Mouse (Mus musculus) heart, embryonic 11.5 days (tissue): ENCODE results near the gene Hormad2. TPM values are rescaled to one million over a fixed set of nuclear protein-coding genes. Genes with fewer than 3 reads are reported as not detected.

ENCODE experiments used
- ATAC-seq: fragments of 200-750 bp; cut with Nextera tagmentation; replicated peaks from 2 replicates; pipeline ENCODE4 v1.8.0; 2017; ENCODE audit warnings: moderate library complexity; ENCODE audit not compliant: insufficient number of reproducible peaks, low FRiP score, low TSS enrichment
- H3K27ac ChIP-seq: fragments of 300-500 bp; sonication (generic); 2 replicates; pipeline ENCODE4 v1.5.1; 2014; ENCODE audit warnings: mild to moderate bottlenecking, low read depth, low read length
- H3K27me3 ChIP-seq: fragments of 300-500 bp; sonication (generic); 2 replicates; pipeline ENCODE4 v1.6.1; 2014; ENCODE audit warnings: mild to moderate bottlenecking, low read length, mixed read lengths; ENCODE audit not compliant: control insufficient read depth, insufficient read depth
- H3K36me3 ChIP-seq: fragments of 300-500 bp; sonication (generic); 2 replicates; pipeline ENCODE4 v1.6.1; 2014; ENCODE audit warnings: mild to moderate bottlenecking, low read length, moderate library complexity, mixed read lengths; ENCODE audit not compliant: control insufficient read depth, insufficient read depth
- H3K4me1 ChIP-seq: fragments of 300-500 bp; sonication (generic); 2 replicates; pipeline ENCODE4 v1.6.1; 2014; ENCODE audit warnings: low read length; ENCODE audit not compliant: control insufficient read depth, insufficient read depth
- H3K4me2 ChIP-seq: fragments of 300-500 bp; sonication (generic); 2 replicates; pipeline ENCODE4 v1.6.1; 2014; ENCODE audit warnings: mild to moderate bottlenecking, moderate library complexity
- H3K4me3 ChIP-seq: fragments of 300-500 bp; sonication (generic); 2 replicates; pipeline ENCODE4 v1.5.1; 2014; ENCODE audit warnings: low read depth, low read length
- H3K9ac ChIP-seq: fragments of 300-500 bp; sonication (generic); 2 replicates; pipeline ENCODE4 v1.6.1; 2014; ENCODE audit warnings: mild to moderate bottlenecking, low read depth, low read length, moderate library complexity
- H3K9me3 ChIP-seq: fragments of 300-500 bp; sonication (generic); replicated peaks from 2 replicates; pipeline ENCODE4 v1.6.1; 2016; ENCODE audit warnings: low read length; ENCODE audit not compliant: control insufficient read depth
- WGBS: fragments of 180-500 bp; shearing (Covaris S2); extraction: QIAGEN DNeasy Blood & Tissue Kit; methylation state at CpG from one replicate; pipeline ENCODE4 v1.1.7; 2014; ENCODE audit not compliant: insufficient replicate concordance; 5-methylcytosine and 5-hydroxymethylcytosine counted together
- polyA plus RNA-seq: library from polyadenylated mRNA; unstranded; fragments of >200 nt; fragmentation: Nextera tagmentation; extraction: Ambion mirVana; gene quantifications from 2 replicates; pipeline ENCODE4 v1.2.1, GENCODE M21; 2014

Hormad2 gene
- polyA plus RNA-seq, 1 experiment from 2014 or later: 0.82 TPM

DNA sequence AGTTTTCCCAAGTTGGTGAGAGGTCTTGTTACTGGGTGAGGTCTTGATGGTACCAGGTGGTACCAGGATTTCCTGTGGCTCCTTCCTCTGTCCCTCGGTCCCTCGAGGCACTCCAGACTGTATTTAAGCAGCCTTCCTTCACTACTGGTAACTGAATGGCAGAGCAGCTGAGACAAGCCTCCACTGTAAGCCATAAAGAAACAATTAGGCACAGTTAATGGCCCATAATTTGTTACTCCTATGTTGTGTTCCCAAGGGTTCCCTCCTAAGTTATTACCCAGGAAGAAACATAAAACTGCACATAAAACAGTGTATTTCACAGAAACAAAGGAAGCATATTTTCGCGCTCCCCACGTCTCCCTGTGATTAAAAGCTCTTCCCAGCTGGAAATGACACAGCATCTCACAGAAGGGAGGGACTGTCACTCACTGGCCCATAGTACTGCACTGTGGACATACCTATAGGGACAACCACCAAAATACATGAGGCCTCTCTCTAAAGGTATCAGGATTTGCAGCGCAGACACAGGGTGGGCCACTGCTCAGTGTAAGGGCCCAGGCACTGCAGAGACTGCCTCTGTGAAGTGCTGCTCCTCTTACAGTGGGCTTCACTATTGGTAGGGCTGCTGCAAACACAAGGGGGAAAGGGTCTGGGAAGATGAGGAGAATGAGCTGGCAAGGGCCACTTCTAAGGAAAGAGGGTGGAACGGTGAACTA, 31.7 kb upstream of the Hormad2 start:
- no peaks in the 10 kb centered on the region for H3K4me1 ChIP-seq
- no peaks in the 10 kb centered on the region for H3K36me3 ChIP-seq
- H3K27ac ChIP-seq: no peak overlapping the region
- no peak for ATAC-seq
- H3K4me3 ChIP-seq: no peak overlapping the region
- H3K9me3 ChIP-seq: no peaks in the 10 kb centered on the region
- no peaks in the 10 kb centered on the region for H3K27me3 ChIP-seq
- WGBS: 74% methylated on average over 7 of the region's 7 CpGs
- H3K9ac ChIP-seq: no peak overlapping the region
- H3K4me2 ChIP-seq: no peak overlapping the region

GRCm38 (mm10) chr11:4471734-4472133, 30.8 kb upstream of the Hormad2 start:
- no peak for ATAC-seq
- no peaks in the 10 kb centered on the region for H3K9me3 ChIP-seq
- H3K36me3 ChIP-seq: no peaks in the 10 kb centered on the region
- H3K4me2 ChIP-seq: no peak overlapping the region
- H3K27me3 ChIP-seq: no peaks in the 10 kb centered on the region
- no peak overlapping the region for H3K4me3 ChIP-seq
- no peak overlapping the region for H3K27ac ChIP-seq
- no peak overlapping the region for H3K9ac ChIP-seq
- H3K4me1 ChIP-seq: no peaks in the 10 kb centered on the region
- WGBS: 79% methylated on average over 5 of the region's 5 CpGs

GRCm38 (mm10) chr11:4471251-4471650, 30.3 kb upstream of the Hormad2 start:
- Histone ChIP-seq H3K9me3 (no peaks in the 10 kb centered on the region), H3K27ac (no peak overlapping the region), H3K4me1 (no peaks in the 10 kb centered on the region), H3K4me2 (no peak overlapping the region), H3K4me3 (no peak overlapping the region), H3K9ac (no peak overlapping the region), H3K27me3 (no peaks in the 10 kb centered on the region), H3K36me3 (no peaks in the 10 kb centered on the region)
- no peak for ATAC-seq

- Histone ChIP-seq H3K36me3 (no peaks in the 10 kb centered on the region), H3K9me3 (no peaks in the 10 kb centered on the region), H3K4me2 (no peak overlapping the region), H3K27me3 (no peaks in the 10 kb centered on the region), H3K4me3 (no peak overlapping the region), H3K27ac (no peak overlapping the region), H3K4me1 (no peaks in the 10 kb centered on the region), H3K9ac (no peak overlapping the region)
- WGBS: 59% methylated on average over 5 of the region's 5 CpGs
- no peak for ATAC-seq
Observed at GRCm38 (mm10) chr11:4469091-4469490, 28.2 kb upstream of the Hormad2 start.

GRCm38 (mm10) chr11:4467436-4467835, 26.5 kb upstream of the Hormad2 start:
- H3K4me2 ChIP-seq: no peak overlapping the region
- H3K27me3 ChIP-seq: no peaks in the 10 kb centered on the region
- no peak overlapping the region for H3K4me3 ChIP-seq
- no peak for ATAC-seq
- WGBS: 83% methylated on average over 1 of the region's 1 CpGs
- H3K27ac ChIP-seq: no peak overlapping the region
- no peaks in the 10 kb centered on the region for H3K36me3 ChIP-seq
- H3K9me3 ChIP-seq: no peaks in the 10 kb centered on the region
- no peaks in the 10 kb centered on the region for H3K4me1 ChIP-seq
- no peak overlapping the region for H3K9ac ChIP-seq

DNA sequence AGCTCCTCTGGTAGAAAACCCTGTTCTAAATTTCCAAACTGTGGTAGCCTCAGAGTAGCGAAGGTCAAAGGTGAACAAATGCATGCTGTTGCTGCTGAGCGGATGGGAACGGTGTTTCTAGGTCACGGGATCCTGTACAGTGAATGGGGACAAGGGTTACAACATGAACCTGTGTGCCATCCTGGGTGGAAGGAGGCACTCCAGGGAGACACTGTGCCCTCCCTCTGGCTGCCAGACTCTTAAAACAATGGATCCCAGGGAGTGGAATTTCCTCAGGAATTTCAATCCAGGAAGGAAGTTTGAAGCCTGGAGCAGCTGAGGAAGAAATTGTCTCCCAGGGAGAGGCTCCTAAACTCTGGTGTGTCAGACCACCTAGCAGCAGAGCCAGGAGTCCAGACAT, 25.3 kb upstream of the Hormad2 start:
- Histone ChIP-seq H3K27ac (no peak overlapping the region), H3K4me1 (no peaks in the 10 kb centered on the region), H3K4me3 (no peak overlapping the region), H3K36me3 (no peaks in the 10 kb centered on the region), H3K9ac (no peak overlapping the region), H3K27me3 (no peaks in the 10 kb centered on the region), H3K9me3 (no peaks in the 10 kb centered on the region), H3K4me2 (no peak overlapping the region)
- ATAC-seq: no peak
- 65% methylated on average over 4 of the region's 4 CpGs for WGBS

- Histone ChIP-seq H3K4me3 (no peak overlapping the region), H3K4me1 (no peaks in the 10 kb centered on the region), H3K36me3 (no peaks in the 10 kb centered on the region), H3K9ac (no peak overlapping the region), H3K9me3 (no peaks in the 10 kb centered on the region), H3K27me3 (0 out of 2 replicates have a peak, but pooled peaks cover 5% of the 10 kb centered on the region), H3K27ac (no peak overlapping the region), H3K4me2 (no peak overlapping the region)
- WGBS: 89% methylated on average over 4 of the region's 4 CpGs
- no peak for ATAC-seq
Observed at GRCm38 (mm10) chr11:4464616-4465015, 23.7 kb upstream of the Hormad2 start.

GRCm38 (mm10) chr11:4464186-4464585, 23.3 kb upstream of the Hormad2 start:
- Histone ChIP-seq H3K36me3 (no peaks in the 10 kb centered on the region), H3K9ac (no peak overlapping the region), H3K27ac (no peak overlapping the region), H3K9me3 (no peaks in the 10 kb centered on the region), H3K27me3 (0 out of 2 replicates have a peak, but pooled peaks cover 5% of the 10 kb centered on the region), H3K4me2 (no peak overlapping the region), H3K4me3 (no peak overlapping the region), H3K4me1 (no peaks in the 10 kb centered on the region)
- no peak for ATAC-seq
- WGBS: 72% methylated on average over 1 of the region's 1 CpGs

DNA sequence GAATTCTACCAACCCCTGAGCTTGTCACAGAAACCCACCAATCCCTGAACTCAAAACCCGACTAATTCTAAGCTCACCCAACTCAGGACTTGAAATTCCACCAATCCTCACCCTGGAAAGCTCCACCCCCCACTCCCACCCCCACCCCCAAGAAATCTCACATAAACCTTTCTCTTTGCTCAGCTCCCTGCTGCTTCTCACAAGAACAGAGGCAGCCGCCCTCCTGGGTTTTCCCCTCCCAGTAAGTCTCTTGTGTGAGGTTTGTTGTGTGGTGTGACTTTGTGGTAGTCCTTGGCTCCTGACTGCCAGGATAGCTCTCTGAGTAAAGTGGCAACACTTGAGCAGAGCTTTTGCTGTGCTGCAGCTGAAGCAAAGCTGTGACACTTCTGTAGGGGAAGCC, 22.0 kb upstream of the Hormad2 start:
- no peak for ATAC-seq
- 41% methylated on average over 2 of the region's 2 CpGs for WGBS
- Histone ChIP-seq H3K36me3 (no peaks in the 10 kb centered on the region), H3K27ac (no peak overlapping the region), H3K4me1 (no peaks in the 10 kb centered on the region), H3K9me3 (no peaks in the 10 kb centered on the region), H3K4me2 (no peak overlapping the region), H3K27me3 (peaks cover 9% of the 10 kb centered on the region; the same call in 1 of the 2 replicates), H3K9ac (no peak overlapping the region), H3K4me3 (no peak overlapping the region)
